Mouse (Mus musculus): Measurements from ENCODE around the gene Gja6. TPM values are rescaled to one million over a fixed set of nuclear protein-coding genes. Genes with fewer than 3 reads are reported as not detected.

Gja6 gene
- polyA plus RNA-seq, 1 experiment from 2014 or later: not detected

- WGBS: 85% methylated on average over 2 of the region's 2 CpGs
- Histone ChIP-seq H3K9ac (ENCODE audit: low read length) (no peak overlapping the region), H3K4me3 (ENCODE audit: low read depth, low read length) (no peak overlapping the region), H3K4me1 (ENCODE audit: control insufficient read depth, insufficient read depth, low read length) (no peaks in the 10 kb centered on the region), H3K27ac (ENCODE audit: low read depth, low read length) (no peak overlapping the region), H3K9me3 (ENCODE audit: control insufficient read depth, low read length) (no peaks in the 10 kb centered on the region), H3K27me3 (ENCODE audit: control insufficient read depth, insufficient read depth, low read length) (no peaks in the 10 kb centered on the region), H3K4me2 (ENCODE audit: low read depth) (no peak overlapping the region), H3K36me3 (ENCODE audit: control insufficient read depth, insufficient read depth, low read length) (no peaks in the 10 kb centered on the region)
- no peak for ATAC-seq (ENCODE audit: insufficient read depth, low FRiP score, low TSS enrichment)
- no peak for DNase-seq (ENCODE audit: low spot score)
Measured at GRCm38 (mm10) chrX:160905041-160905678, 1.7 kb downstream of the Gja6 start.

GRCm38 (mm10) chrX:160901118-160901517 lies 5.7 kb downstream of the Gja6 start:
- Histone ChIP-seq H3K9ac (ENCODE audit: low read length) (no peak overlapping the region), H3K4me1 (ENCODE audit: control insufficient read depth, insufficient read depth, low read length) (no peaks in the 10 kb centered on the region), H3K27me3 (ENCODE audit: control insufficient read depth, insufficient read depth, low read length) (peaks cover 4% of the 10 kb centered on the region; the same call in 1 of the 2 replicates), H3K9me3 (ENCODE audit: control insufficient read depth, low read length) (no peaks in the 10 kb centered on the region), H3K4me3 (ENCODE audit: low read depth, low read length) (no peak overlapping the region), H3K4me2 (ENCODE audit: low read depth) (no peak overlapping the region), H3K36me3 (ENCODE audit: control insufficient read depth, insufficient read depth, low read length) (no peaks in the 10 kb centered on the region), H3K27ac (ENCODE audit: low read depth, low read length) (no peak overlapping the region)
- ATAC-seq (ENCODE audit: insufficient read depth, low FRiP score, low TSS enrichment) (no peak), DNase-seq (ENCODE audit: low spot score) (no peak)
- 95% methylated on average over 2 of the region's 2 CpGs for WGBS

- H3K4me2 ChIP-seq (ENCODE audit: low read depth): no peak overlapping the region
- H3K9ac ChIP-seq (ENCODE audit: low read length): no peak overlapping the region
- H3K9me3 ChIP-seq (ENCODE audit: control insufficient read depth, low read length): no peaks in the 10 kb centered on the region
- H3K4me1 ChIP-seq (ENCODE audit: control insufficient read depth, insufficient read depth, low read length): no peaks in the 10 kb centered on the region
- 0 out of 2 replicates have a peak, but pooled peaks cover 5% of the 10 kb centered on the region for H3K27me3 ChIP-seq (ENCODE audit: control insufficient read depth, insufficient read depth, low read length)
- no peak overlapping the region for H3K4me3 ChIP-seq (ENCODE audit: low read depth, low read length)
- no peak for ATAC-seq (ENCODE audit: insufficient read depth, low FRiP score, low TSS enrichment)
- H3K27ac ChIP-seq (ENCODE audit: low read depth, low read length): no peak overlapping the region
- DNase-seq (ENCODE audit: low spot score): no peak
- no peaks in the 10 kb centered on the region for H3K36me3 ChIP-seq (ENCODE audit: control insufficient read depth, insufficient read depth, low read length)
- WGBS: 40% methylated on average over 1 of the region's 1 CpGs
Measured at GRCm38 (mm10) chrX:160892077-160892476, 14.8 kb downstream of the Gja6 start.

- Histone ChIP-seq H3K36me3 (ENCODE audit: control insufficient read depth, insufficient read depth, low read length) (no peaks in the 10 kb centered on the region), H3K4me2 (ENCODE audit: low read depth) (no peak overlapping the region), H3K4me1 (ENCODE audit: control insufficient read depth, insufficient read depth, low read length) (no peaks in the 10 kb centered on the region), H3K4me3 (ENCODE audit: low read depth, low read length) (no peak overlapping the region), H3K9ac (ENCODE audit: low read length) (no peak overlapping the region), H3K27me3 (ENCODE audit: control insufficient read depth, insufficient read depth, low read length) (no peaks in the 10 kb centered on the region), H3K27ac (ENCODE audit: low read depth, low read length) (no peak overlapping the region), H3K9me3 (ENCODE audit: control insufficient read depth, low read length) (no peaks in the 10 kb centered on the region)
- ATAC-seq (ENCODE audit: insufficient read depth, low FRiP score, low TSS enrichment) (no peak), DNase-seq (ENCODE audit: low spot score) (no peak)
- WGBS: 66% methylated on average over 2 of the region's 2 CpGs
Measured at GRCm38 (mm10) chrX:160886301-160886700, 20.6 kb downstream of the Gja6 start.

- no peak overlapping the region for H3K4me2 ChIP-seq (ENCODE audit: low read depth)
- DNase-seq (ENCODE audit: low spot score) (no peak), ATAC-seq (ENCODE audit: insufficient read depth, low FRiP score, low TSS enrichment) (no peak)
- no peaks in the 10 kb centered on the region for H3K4me1 ChIP-seq (ENCODE audit: control insufficient read depth, insufficient read depth, low read length)
- no peak overlapping the region for H3K27ac ChIP-seq (ENCODE audit: low read depth, low read length)
- H3K36me3 ChIP-seq (ENCODE audit: control insufficient read depth, insufficient read depth, low read length): no peaks in the 10 kb centered on the region
- H3K4me3 ChIP-seq (ENCODE audit: low read depth, low read length): no peak overlapping the region
- no peaks in the 10 kb centered on the region for H3K27me3 ChIP-seq (ENCODE audit: control insufficient read depth, insufficient read depth, low read length)
- 90% methylated on average over 4 of the region's 4 CpGs for WGBS
- H3K9ac ChIP-seq (ENCODE audit: low read length): no peak overlapping the region
- no peaks in the 10 kb centered on the region for H3K9me3 ChIP-seq (ENCODE audit: control insufficient read depth, low read length)
Measured at GRCm38 (mm10) chrX:160866576-160866975, 40.3 kb downstream of the Gja6 start.

- Histone ChIP-seq H3K4me2 (ENCODE audit: low read depth) (no peak overlapping the region), H3K36me3 (ENCODE audit: control insufficient read depth, insufficient read depth, low read length) (no peaks in the 10 kb centered on the region), H3K9me3 (ENCODE audit: control insufficient read depth, low read length) (no peaks in the 10 kb centered on the region), H3K27me3 (ENCODE audit: control insufficient read depth, insufficient read depth, low read length) (no peaks in the 10 kb centered on the region), H3K4me1 (ENCODE audit: control insufficient read depth, insufficient read depth, low read length) (no peaks in the 10 kb centered on the region), H3K27ac (ENCODE audit: low read depth, low read length) (no peak overlapping the region), H3K4me3 (ENCODE audit: low read depth, low read length) (no peak overlapping the region), H3K9ac (ENCODE audit: low read length) (no peak overlapping the region)
- no peak for ATAC-seq (ENCODE audit: insufficient read depth, low FRiP score, low TSS enrichment)
- DNase-seq (ENCODE audit: low spot score): no peak
- WGBS: 81% methylated on average over 4 of the region's 4 CpGs
Measured at GRCm38 (mm10) chrX:160865022-160865421, 41.8 kb downstream of the Gja6 start.

- H3K4me1 ChIP-seq (ENCODE audit: control insufficient read depth, insufficient read depth, low read length): no peaks in the 10 kb centered on the region
- H3K4me3 ChIP-seq (ENCODE audit: low read depth, low read length): no peak overlapping the region
- H3K9me3 ChIP-seq (ENCODE audit: control insufficient read depth, low read length): no peaks in the 10 kb centered on the region
- no peak overlapping the region for H3K27ac ChIP-seq (ENCODE audit: low read depth, low read length)
- no peak overlapping the region for H3K9ac ChIP-seq (ENCODE audit: low read length)
- no peak for ATAC-seq (ENCODE audit: insufficient read depth, low FRiP score, low TSS enrichment)
- WGBS: 73% methylated on average over 4 of the region's 4 CpGs
- DNase-seq (ENCODE audit: low spot score): no peak
- no peak overlapping the region for H3K4me2 ChIP-seq (ENCODE audit: low read depth)
- H3K36me3 ChIP-seq (ENCODE audit: control insufficient read depth, insufficient read depth, low read length): no peaks in the 10 kb centered on the region
- H3K27me3 ChIP-seq (ENCODE audit: control insufficient read depth, insufficient read depth, low read length): no peaks in the 10 kb centered on the region
Measured at GRCm38 (mm10) chrX:160863689-160864383, 43.0 kb downstream of the Gja6 start.

Measured in neural tube, embryonic 11.5 days (tissue).